Mouse (Mus musculus) neural tube, embryonic 10.5 days (tissue): Measurements from ENCODE around the gene Gars.
A peak's percentile ranks its signal among the peaks of the same experiment; 100 is the strongest.

Experiments used
- DNase-seq: peaks from one replicate; pipeline ENCODE4 v3.0.0-alpha.2; 2017; ENCODE audit warnings: low spot score; ENCODE audit errors: extremely low spot score

Gene Gars

DNA sequence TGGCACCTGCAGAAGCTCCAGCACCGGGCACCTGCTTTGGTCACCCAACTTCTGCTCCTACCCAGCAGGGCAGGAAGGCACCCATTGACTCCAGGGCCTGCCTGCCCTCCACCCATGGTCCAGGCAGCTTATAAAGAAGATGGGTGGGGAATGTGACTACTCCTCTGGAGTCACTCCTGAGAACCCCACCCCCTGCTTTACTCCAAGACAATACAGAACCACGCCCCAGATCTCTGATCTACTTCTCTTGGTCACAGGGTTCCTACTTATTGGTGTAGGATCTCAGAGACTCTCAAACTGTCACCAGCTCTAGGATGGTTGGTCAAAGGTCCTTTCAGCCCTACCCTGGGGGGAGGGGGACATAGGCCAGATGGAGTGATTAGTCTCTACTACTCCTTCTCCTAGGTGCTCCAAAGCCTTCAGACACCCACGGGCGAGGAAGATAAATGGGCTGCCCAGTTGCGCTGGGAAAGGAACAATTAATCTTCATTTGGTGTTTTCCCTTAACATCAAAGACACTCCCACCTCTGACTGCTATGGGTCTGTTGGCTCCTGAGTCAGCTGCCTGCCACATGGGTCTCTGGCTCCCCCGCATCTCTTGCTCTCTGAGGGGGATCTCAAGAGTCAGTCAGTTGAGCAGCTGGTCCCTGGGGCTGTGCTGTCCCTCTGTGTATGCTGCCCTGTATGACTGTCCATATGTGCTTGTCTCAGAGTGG lies 55.8 kb downstream of the Gars start:
- DNase-seq, result peak; percentile 47

- DNase-seq, result no peak
These were observed 60.2 kb downstream of the Gars start for GRCm38 (mm10) chr6:55098030-55098429.

DNA sequence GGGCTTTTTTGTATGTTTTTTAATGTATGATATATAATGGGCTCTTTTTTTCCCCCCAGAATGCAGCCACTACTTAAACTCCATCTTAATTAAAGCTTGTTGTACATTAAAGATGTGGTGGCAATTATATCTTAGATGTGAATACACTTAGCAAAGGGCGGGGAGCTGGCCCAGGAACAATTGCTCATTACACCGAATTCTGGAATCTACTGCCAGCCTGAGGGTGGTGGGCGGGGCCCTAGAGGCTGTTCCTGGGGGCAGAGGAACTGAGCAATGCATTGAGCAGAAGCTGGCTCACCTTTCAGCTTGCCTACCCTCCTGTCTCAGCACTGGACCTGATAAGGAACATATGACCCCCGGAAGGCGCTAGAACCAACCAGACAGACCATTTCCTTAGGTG lies 60.8 kb downstream of the Gars start:
- DNase-seq, result no peak

DNA sequence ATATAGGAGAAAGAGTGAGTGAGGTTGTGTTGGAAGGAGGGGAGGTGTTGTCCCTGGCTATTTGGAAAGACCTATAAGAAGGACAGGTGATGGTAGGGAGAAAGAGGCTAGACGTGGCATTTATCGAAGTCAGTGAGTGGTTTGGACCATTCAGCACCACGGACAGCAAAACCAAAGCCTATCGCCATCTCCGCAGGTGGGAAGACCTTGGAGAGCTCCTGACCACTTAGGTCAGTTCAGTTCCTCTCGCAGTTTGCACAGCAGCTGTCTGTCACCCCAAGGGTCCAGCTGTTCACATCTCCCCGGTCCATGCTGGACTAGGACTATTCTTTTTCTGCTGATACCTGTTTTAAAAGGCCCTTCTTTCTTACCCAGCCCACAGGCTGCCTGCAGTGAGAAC lies 70.6 kb downstream of the Gars start:
- peak; percentile 64 for DNase-seq

DNA sequence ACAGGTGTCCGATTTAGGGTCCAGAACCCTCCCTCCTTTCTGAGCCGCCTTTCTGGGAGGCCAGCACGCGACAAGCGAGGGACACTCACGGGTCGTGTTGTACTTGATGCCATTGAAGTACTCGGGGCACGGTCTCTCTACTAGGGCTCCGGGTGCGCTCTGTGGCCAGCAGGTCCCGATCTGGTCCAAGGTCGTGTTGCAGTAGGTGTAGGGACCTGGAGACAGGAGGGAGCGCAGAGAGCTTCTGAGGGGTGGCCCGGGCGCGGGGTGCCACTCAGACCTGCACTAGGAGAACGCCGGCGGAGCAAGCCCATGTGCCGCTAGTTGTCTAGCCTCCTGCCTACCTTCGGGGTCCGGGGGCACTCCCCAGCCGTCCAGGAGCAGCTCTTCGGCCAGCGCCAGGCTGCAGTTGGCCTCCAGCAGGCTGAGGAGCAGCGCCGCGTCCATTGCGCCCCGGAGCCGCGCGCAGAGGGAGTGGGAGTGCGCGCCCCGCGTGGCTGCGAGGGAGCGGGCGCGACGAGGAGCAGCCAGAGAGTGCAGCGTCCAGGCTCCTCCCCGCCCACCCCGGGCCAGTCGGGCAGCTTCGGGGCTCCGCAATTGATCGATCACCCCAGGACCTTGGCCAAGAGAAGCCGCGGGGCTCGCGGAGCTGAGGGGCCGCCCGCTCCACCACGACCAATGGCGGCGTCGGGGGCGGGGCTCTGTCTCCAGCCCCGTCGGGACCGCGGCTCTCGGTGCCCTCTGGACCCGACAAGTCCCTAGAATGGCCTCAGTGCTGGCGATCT lies 79.7 kb downstream of the Gars start:
- DNase-seq, result peak; percentile 53

DNA sequence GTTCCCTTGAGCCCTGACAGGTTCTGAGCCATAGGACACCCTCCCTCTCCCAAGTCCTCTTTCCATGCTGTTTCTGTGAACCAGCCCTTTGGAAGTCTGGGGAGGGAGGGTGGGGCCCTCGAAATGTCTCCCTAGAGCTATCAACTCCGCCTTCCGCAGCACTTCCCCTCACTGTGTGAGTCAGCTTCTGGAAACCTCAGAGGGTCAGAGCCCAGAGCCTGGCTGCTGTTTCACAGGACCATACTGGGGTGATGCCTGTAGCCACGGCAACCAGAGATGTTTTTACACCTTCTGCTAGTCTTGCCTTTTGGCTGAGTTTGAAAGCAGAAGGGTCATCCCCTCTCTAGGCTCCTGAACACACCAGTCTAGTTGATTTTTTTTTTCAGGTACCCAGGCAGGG lies 85.2 kb downstream of the Gars start:
- no peak for DNase-seq

- DNase-seq, result no peak
These were observed 88.8 kb downstream of the Gars start for GRCm38 (mm10) chr6:55126576-55126975.

- no peak for DNase-seq
These were observed 90.6 kb downstream of the Gars start for GRCm38 (mm10) chr6:55128391-55128790.
